Mouse (Mus musculus): ENCODE results near the gene Zbtb4.

The Zbtb4 gene

GRCm38 (mm10) chr11:69801379-69801977 is 35.8 kb downstream of the Zbtb4 start, which contains the start of gene Fgf11:
Fgf11 (minus strand) TSS chr11:69801857.
- DNase-seq, result peak; percentile 26 to 33

DNA sequence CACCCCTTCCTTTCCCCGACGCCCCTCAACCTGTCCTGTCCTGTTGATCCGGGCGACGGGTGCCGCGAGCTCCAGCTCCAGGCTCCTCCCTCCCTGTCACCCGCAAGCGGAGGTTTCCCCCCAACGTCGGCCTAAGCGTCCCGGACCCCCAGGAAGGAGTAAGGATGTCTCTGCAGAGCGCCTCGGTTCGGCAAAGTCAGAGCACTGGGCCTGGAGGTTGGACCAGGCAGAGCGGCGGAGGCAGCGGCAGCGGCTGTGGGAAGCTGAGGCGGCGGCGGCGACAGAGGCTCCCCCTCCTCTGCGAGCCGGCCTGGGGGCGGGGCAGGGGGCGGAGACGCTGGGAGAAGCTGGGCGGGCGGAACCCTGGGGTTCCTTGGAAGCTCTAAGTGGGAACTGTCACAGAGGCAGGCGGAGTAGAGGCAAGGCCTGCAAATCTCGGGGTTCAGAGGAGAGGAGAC is 37.0 kb downstream of the Zbtb4 start:
- DNase-seq, result peak; percentile 47 to 52

GRCm38 (mm10) chr11:69803328-69803727 is 37.6 kb downstream of the Zbtb4 start:
- DNase-seq, result no peak

DNA sequence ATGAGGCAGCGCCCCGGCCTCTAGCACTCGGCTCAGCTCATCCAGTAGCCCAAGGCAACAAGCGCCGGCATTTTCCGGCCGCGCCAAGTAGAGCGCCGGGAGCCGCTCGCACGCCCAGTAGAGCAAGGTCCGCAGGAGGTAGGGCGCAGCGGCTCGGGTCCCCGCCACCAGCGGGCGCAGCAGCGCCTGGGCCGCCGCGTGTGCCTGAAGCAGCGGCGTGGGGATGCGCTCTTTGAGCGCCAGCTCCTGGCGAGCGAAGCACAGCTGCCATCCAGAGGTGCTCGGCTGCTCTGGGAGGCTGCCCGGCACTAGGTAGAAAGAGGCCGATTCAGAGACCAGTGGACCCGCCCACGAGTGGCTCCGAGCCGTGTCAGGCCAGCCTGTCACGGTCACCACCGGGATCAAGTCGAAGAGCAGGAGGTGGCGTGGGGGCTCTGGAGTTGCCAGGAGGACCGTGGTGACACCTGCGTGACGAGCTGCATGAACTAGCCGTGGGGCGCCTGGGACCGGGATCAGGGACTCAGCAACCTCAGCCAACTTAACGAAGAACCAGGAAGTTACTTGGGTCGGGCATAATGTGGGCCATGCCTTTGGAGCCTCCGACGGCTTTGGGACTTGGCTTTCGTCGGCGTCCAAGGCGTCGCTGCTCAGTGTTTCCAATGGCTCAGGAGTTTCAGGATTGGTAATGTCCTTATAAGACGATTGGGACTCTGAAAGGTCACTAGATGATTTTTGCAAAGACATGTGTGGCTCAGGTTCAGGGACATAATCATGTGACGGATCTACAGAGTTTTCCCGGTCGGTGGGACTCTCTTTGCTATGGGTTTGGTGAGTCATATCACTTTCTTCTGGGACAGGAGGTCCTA is 38.3 kb downstream of the Zbtb4 start:
- DNase-seq, result peak; percentile 77 to 80

- DNase-seq, result no peak
These were observed 38.9 kb downstream of the Zbtb4 start for GRCm38 (mm10) chr11:69804652-69804940.

DNA sequence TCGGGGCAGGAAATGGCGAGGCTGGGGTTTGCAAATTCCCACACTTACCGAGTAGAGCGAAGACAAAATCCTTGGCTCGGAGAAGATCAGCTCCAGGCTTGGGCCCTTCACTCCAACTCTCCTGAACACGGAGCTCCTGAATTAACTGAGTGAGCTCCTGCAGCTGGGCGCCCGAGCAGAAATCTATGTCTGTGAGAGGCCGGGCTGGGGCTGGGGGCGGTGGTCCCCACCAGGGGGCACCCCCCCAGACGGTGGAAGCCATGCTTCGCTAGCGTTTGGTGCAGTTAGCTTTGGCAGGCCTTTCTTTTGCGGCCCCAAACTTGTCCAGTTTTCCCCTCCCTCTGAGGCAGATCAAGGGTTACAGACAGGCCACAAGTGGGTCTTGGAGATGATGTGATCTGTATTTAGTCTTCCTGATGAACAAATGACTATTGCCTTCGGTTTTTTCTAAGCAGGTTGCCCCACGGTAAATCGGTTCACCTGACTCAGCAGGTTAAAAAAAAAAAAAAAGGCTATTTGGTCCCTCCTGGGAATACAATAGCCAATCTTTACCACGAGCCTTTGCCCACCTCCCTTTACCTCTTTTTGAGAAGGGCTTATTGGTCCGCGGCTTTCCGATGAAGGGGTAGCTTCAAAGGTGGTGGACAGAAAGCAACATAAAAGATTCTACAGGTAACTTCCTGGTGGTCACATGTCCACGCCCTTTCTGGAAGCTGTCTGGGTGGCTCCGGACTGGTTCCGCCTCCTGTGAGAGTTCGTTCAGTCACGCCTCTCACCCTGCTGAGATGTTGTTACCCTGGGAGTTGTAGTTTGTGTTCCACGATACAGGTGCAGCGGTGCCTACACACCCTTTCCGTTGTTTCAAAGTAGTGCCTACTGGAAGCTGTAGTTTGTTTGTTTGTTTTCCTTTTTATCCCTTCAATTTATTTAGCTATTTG is 39.5 kb downstream of the Zbtb4 start, which contains the start of gene Tmem102:
TSS of gene Tmem102 (minus strand) at position 653 of the 938 bp plus-strand sequence.
- no peak for DNase-seq

- no peak for DNase-seq
These were observed 40.7 kb downstream of the Zbtb4 start for GRCm38 (mm10) chr11:69806378-69806777.

GRCm38 (mm10) chr11:69807641-69808040 is 41.9 kb downstream of the Zbtb4 start:
- DNase-seq, result no peak

DNA sequence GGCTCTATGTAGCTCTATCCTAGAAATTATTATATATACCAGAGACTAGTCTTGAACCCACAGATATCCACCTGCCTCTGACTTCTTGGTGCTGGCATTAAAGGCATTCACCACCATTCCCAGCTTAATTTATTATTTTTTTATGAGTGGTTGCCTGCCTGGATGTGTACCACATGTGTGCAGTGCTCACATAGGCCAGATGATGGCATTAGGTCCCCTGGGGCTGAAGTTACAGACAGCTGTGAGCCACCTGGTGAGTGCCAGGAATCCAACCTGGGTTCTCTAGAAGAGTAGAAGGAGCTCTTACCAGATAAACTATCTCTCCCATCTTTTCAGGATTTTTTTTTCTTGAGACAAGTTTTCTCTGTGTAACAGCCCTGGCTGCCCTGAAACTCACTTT is 44.6 kb downstream of the Zbtb4 start:
- no peak for DNase-seq

- DNase-seq, result no peak
These were observed 49.4 kb downstream of the Zbtb4 start, which contains the start of gene Gm39566 for GRCm38 (mm10) chr11:69815155-69815554. Gm39566 (minus strand) TSS chr11:69815298.

GRCm38 (mm10) chr11:69816520-69816919 is 50.8 kb downstream of the Zbtb4 start:
- no peak for DNase-seq

DNA sequence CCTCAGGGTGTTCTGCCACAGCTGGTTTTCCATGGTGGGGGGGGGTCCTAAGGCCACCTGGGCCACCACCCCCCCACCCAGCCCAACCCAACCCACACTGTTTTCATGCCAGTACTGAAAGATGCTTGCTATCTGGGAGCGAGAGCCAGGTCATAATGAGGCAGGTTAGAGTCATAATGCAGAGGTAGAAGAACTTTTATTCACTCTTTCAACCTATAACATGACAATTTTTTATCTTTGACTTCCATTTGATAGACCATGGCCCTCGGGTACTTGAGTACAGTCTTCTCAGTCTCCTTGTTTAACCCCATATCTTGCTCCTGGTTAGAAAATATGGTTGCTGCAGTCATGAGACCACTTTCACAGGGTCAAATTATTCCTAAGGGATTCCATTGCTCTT is 52.7 kb downstream of the Zbtb4 start, which contains the start of gene Spem2:
TSS of gene Spem2 (minus strand) at position 101 of the 400 bp plus-strand sequence.
- DNase-seq, result no peak

GRCm38 (mm10) chr11:69818871-69819270 is 53.2 kb downstream of the Zbtb4 start:
- no peak for DNase-seq

DNA sequence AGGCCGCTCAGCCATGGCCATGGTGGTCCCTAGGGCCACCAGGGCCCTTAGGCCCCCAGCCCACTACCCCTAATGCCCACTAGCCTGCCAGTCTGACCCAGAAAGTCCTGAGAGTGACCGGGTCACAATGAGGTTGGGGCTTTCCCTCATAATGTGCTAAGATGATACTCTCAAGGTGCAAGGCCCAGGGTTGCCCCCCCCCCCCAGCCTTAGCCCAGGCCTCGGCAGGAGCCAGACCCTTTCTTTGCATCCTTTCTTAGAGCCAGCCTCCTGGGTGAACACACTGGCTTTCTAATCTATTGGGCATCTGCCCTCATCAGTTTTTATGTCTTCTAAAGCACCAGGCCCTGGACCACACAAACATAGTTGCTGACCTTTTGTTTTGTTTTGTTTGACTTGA is 56.4 kb downstream of the Zbtb4 start, which contains the start of gene Spem1:
TSS of gene Spem1 (minus strand) at position 101 of the 400 bp plus-strand sequence.
- DNase-seq, result no peak

DNA sequence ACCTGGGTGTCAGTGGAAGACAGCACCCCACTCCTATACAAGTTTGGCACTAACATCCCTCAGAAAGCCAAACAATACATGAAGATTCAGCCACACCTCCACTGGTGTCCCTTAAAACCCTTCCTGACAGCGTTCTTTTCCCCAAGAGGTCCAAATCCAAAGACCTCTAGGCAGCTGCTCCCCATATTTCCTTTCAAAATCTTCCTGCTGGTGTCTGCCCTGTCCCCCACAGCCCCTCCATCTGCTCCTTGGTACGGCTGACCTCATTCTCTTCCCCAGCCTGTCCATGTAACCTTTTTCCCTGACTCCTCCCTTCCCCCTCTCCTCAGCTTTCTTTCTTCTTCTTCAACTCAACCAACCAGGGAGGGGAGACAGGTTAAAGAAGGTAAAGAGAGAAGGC is 57.7 kb downstream of the Zbtb4 start:
- no peak for DNase-seq

GRCm38 (mm10) chr11:69828832-69829231 is 63.1 kb downstream of the Zbtb4 start:
- DNase-seq, result no peak

DNA sequence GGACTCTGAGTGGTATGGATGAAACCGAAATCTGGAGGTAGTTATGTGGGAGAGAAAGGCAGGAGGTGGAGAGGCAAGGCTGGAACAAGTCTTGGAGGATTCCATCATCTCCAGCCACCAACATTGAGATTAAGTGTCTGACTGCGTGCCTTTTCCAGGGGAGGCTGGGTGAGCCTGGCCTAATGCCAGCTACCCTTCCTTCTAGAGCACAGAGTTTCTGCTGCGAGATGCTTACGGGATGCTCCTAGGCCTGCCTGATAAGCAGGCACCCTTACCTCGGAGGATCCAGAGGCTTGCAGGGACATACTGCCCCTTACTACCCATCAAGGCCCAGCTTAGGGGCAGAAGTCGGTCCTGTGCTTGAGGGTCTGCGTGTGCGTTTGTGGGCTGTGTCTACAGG is 67.8 kb downstream of the Zbtb4 start:
- DNase-seq, result no peak

All from B cell, adult 2 months (primary cell).